22 mouse cellular contexts compared by ENCODE assay signal in genomic region chr11:102952922-102953321, GRCm38 (mm10). TPM values are rescaled to one million over a fixed set of nuclear protein-coding genes. Genes with fewer than 3 reads are reported as not detected.
A peak's percentile ranks its signal among the peaks of the same experiment; 100 is the strongest.
DNase-seq lines count a peak whose midpoint lies in the region; ATAC-seq lines count a peak whose summit lies in the region.
"Had no signal": no experiment of that assay in that cellular context is flagged by ENCODE, and none has a peak within 500 bp of the region (broad histone marks: within the 10 kb centered on the region; RNA-seq: fewer than 3 reads in every experiment).

No protein-coding gene starts in this region.

- whole genome bisulfite sequencing in heart, embryonic 12.5 days: 41% methylated on average over 6 of the region's 6 CpGs
- 28% methylated on average over 6 of the region's 6 CpGs for WGBS in neural tube, embryonic 11.5 days
- WGBS in hindbrain, embryonic 13.5 days: 12% methylated on average over 6 of the region's 6 CpGs

- peaks cover 73% of the 10 kb centered on the region for H3K27me3 ChIP-seq in heart, embryonic 12.5 days (replicated peaks)
- H3K27me3 ChIP-seq in neural tube, embryonic 11.5 days (ENCODE audit: control insufficient read depth, insufficient read depth, low read length): peaks cover 30% of the 10 kb centered on the region
- peaks cover 54% of the 10 kb centered on the region for H3K27me3 ChIP-seq in hindbrain, embryonic 13.5 days

- H3K4me1 ChIP-seq in heart, embryonic 12.5 days (replicated peaks): peaks cover 20% of the 10 kb centered on the region
- H3K4me1 ChIP-seq in neural tube, embryonic 11.5 days (ENCODE audit: control insufficient read depth, insufficient read depth, low read length): peaks cover 11% of the 10 kb centered on the region; the same call in 1 of the 2 replicates
- peaks cover 50% of the 10 kb centered on the region for H3K4me1 ChIP-seq in hindbrain, embryonic 13.5 days (replicated peaks)

- H3K4me2 ChIP-seq in heart, embryonic 12.5 days: no peak overlapping the region
- H3K4me2 ChIP-seq in neural tube, embryonic 11.5 days (ENCODE audit: low read depth): no peak overlapping the region
- no peak overlapping the region for H3K4me2 ChIP-seq in hindbrain, embryonic 13.5 days
- H3K4me2 ChIP-seq: limb, embryonic 12.5 days; liver, embryonic 13.5 days; lung, embryonic 14.5 days; stomach, embryonic 15.5 days had no signal

- no peak overlapping the region for H3K9ac ChIP-seq in heart, embryonic 12.5 days
- no peak overlapping the region for H3K9ac ChIP-seq in neural tube, embryonic 11.5 days (ENCODE audit: low read length)
- H3K9ac ChIP-seq in hindbrain, embryonic 13.5 days: no peak overlapping the region
- H3K9ac ChIP-seq: limb, embryonic 12.5 days; liver, embryonic 13.5 days; lung, embryonic 14.5 days; stomach, embryonic 15.5 days had no signal

- H3K9me3 ChIP-seq in heart, embryonic 12.5 days (replicated peaks): no peaks in the 10 kb centered on the region
- H3K9me3 ChIP-seq in neural tube, embryonic 11.5 days (ENCODE audit: control insufficient read depth, low read length): no peaks in the 10 kb centered on the region
- no peaks in the 10 kb centered on the region for H3K9me3 ChIP-seq in hindbrain, embryonic 13.5 days
- H3K9me3 ChIP-seq: limb, embryonic 12.5 days; liver, embryonic 13.5 days; stomach, embryonic 15.5 days had no signal

- peak; percentile 82 for DNase-seq in heart, adult 11 months
- DNase-seq in neural tube, embryonic 11.5 days (ENCODE audit: low spot score): peak; percentile 57
- no peak for DNase-seq in neural tube, embryonic 10.5 days (ENCODE audit: extremely low spot score, low spot score)
- DNase-seq in cerebellum, postnatal 4 days (ENCODE audit: low spot score in 2 of 2): no peak
- no peak for DNase-seq in thymus, postnatal 0 days (ENCODE audit: low spot score)
- DNase-seq: adrenal gland, postnatal 25 days; B cell, adult 2 months; cerebellum, adult 18-20 months; gastrocnemius, adult 2 months; heart, adult 18-20 months; heart, postnatal 36 days; kidney, adult 8-10 months; liver, embryonic 13.5 days; lung, embryonic 14.5 days; lung, postnatal 36 days; right cerebral cortex, postnatal 25 days; thymus, adult 18-20 months had no signal

- no peak for ATAC-seq in heart, embryonic 12.5 days (ENCODE audit: insufficient number of reproducible peaks, low FRiP score)
- ATAC-seq in neural tube, embryonic 11.5 days (ENCODE audit: insufficient read depth, low FRiP score, low TSS enrichment): no peak
- ATAC-seq in hindbrain, embryonic 13.5 days (ENCODE audit: low FRiP score): peak; percentile 50; the same call in 1 of the 2 replicates

- no peak overlapping the region for H3K4me3 ChIP-seq in heart, embryonic 12.5 days
- no peak overlapping the region for H3K4me3 ChIP-seq in neural tube, embryonic 11.5 days (ENCODE audit: low read depth, low read length)
- H3K4me3 ChIP-seq in hindbrain, embryonic 13.5 days: no peak overlapping the region
- H3K4me3 ChIP-seq: gastrocnemius, adult 2 months; limb, embryonic 12.5 days; liver, embryonic 13.5 days; stomach, embryonic 15.5 days had no signal

- H3K36me3 ChIP-seq in heart, embryonic 12.5 days: no peaks in the 10 kb centered on the region
- no peaks in the 10 kb centered on the region for H3K36me3 ChIP-seq in neural tube, embryonic 11.5 days (ENCODE audit: control insufficient read depth, insufficient read depth, low read length)
- no peaks in the 10 kb centered on the region for H3K36me3 ChIP-seq in hindbrain, embryonic 13.5 days
- H3K36me3 ChIP-seq: limb, embryonic 12.5 days; liver, embryonic 13.5 days; stomach, embryonic 15.5 days had no signal

- no peak overlapping the region for H3K27ac ChIP-seq in heart, embryonic 12.5 days (ENCODE audit: poor library complexity, severe bottlenecking)
- H3K27ac ChIP-seq in neural tube, embryonic 11.5 days (ENCODE audit: low read depth, low read length): no peak overlapping the region
- peak overlapping the region; percentile 6; the same call in 1 of the 2 replicates for H3K27ac ChIP-seq in hindbrain, embryonic 13.5 days
- H3K27ac ChIP-seq: gastrocnemius, adult 2 months; limb, embryonic 12.5 days; liver, embryonic 13.5 days; stomach, embryonic 15.5 days had no signal

RNA-seq across cellular contexts. Expression of gene C1ql1, which starts 6.4 kb away (rescaled TPM):
- 0.87 and 1.4 TPM in 2 replicates for polyA plus RNA-seq in heart, embryonic 12.5 days (2016; fragmentation: Nextera tagmentation; extraction: Ambion mirVana)
- polyA plus RNA-seq in neural tube, embryonic 11.5 days (2014; fragmentation: Nextera tagmentation; extraction: Ambion mirVana): 2.9 and 4.0 TPM in 2 replicates
- 5.2 and 5.7 TPM in 2 replicates for polyA plus RNA-seq in hindbrain, embryonic 13.5 days (2015; fragmentation: Nextera tagmentation; extraction: Ambion mirVana)
- 0.12 TPM in 1 of 2 replicates, not detected in the other for polyA plus RNA-seq in thymus, postnatal 0 days (2015; fragmentation: Nextera tagmentation; extraction: Ambion mirVana)
- polyA plus RNA-seq: spleen, adult 2 months had no signal

RNA-seq across cellular contexts. Expression of gene Kif18b, which starts 28.0 kb away (rescaled TPM):
- 6.4 and 8.6 TPM in 2 replicates for polyA plus RNA-seq in heart, embryonic 12.5 days (2016; fragmentation: Nextera tagmentation; extraction: Ambion mirVana)
- 5.1 and 6.6 TPM in 2 replicates for polyA plus RNA-seq in neural tube, embryonic 11.5 days (2014; fragmentation: Nextera tagmentation; extraction: Ambion mirVana)
- polyA plus RNA-seq in hindbrain, embryonic 13.5 days (2015; fragmentation: Nextera tagmentation; extraction: Ambion mirVana): 2.4 and 2.6 TPM in 2 replicates
- 7.5 and 8.4 TPM in 2 replicates for polyA plus RNA-seq in thymus, postnatal 0 days (2015; fragmentation: Nextera tagmentation; extraction: Ambion mirVana)

RNA-seq across cellular contexts. Expression of gene Gfap, which starts 52.2 kb away (rescaled TPM):
- polyA plus RNA-seq in heart, embryonic 12.5 days (2016; fragmentation: Nextera tagmentation; extraction: Ambion mirVana): 0.12 and 0.17 TPM in 2 replicates
- polyA plus RNA-seq in neural tube, embryonic 11.5 days (2014; fragmentation: Nextera tagmentation; extraction: Ambion mirVana): 0.12 and 0.20 TPM in 2 replicates
- 0.12 and 0.18 TPM in 2 replicates for polyA plus RNA-seq in hindbrain, embryonic 13.5 days (2015; fragmentation: Nextera tagmentation; extraction: Ambion mirVana)
- 0.84 and 0.92 TPM in 2 replicates for polyA plus RNA-seq in thymus, postnatal 0 days (2015; fragmentation: Nextera tagmentation; extraction: Ambion mirVana)

Comparison
In these comparisons a context has a peak if more than half of its experiments do, and no peak if none do; other contexts are left out.
1. DNase-seq: peak in heart, adult 11 months (single experiment) and neural tube, embryonic 11.5 days (single experiment); none in neural tube, embryonic 10.5 days (single experiment), cerebellum, postnatal 4 days (0 of 2) and thymus, postnatal 0 days (single experiment).